Mouse (Mus musculus): ENCODE measurements around the gene Hmga1. TPM values are rescaled to one million over a fixed set of nuclear protein-coding genes. Genes with fewer than 3 reads are reported as not detected.

Hmga1 gene
- polyA plus RNA-seq, 1 experiment from 2014 or later, result 194 TPM

GRCm38 (mm10) chr17:27613016-27613415 lies 56.7 kb downstream of the Hmga1 start:
- ATAC-seq (ENCODE audit: insufficient number of reproducible peaks, low FRiP score), result no peak
- H3K27ac ChIP-seq (ENCODE audit: poor library complexity, severe bottlenecking), result no peak overlapping the region

More at GRCm38 (mm10) chr17:27613016-27613415, 56.7 kb downstream of the Hmga1 start:
- H3K4me1 ChIP-seq (replicated peaks), result peaks cover 59% of the 10 kb centered on the region
- WGBS, result 86% methylated on average over 4 of the region's 4 CpGs
- H3K4me2 ChIP-seq, result no peak overlapping the region
- no peak overlapping the region for H3K9ac ChIP-seq
- no peak overlapping the region for H3K4me3 ChIP-seq
- H3K9me3 ChIP-seq (replicated peaks), result peaks cover 5% of the 10 kb centered on the region; the same call in 1 of the 2 replicates
- peaks cover 19% of the 10 kb centered on the region for H3K36me3 ChIP-seq
- no peaks in the 10 kb centered on the region for H3K27me3 ChIP-seq (replicated peaks)

Other genes with a start within 250 kb of the Hmga1 start
- 0.08 and 0.10 TPM in 2 replicates for gene Grm4, start 35.1 kb upstream of the Hmga1 start, polyA plus RNA-seq (2016; fragmentation: Nextera tagmentation; extraction: Ambion mirVana)
- 13.2 and 14.9 TPM in 2 replicates for gene AI413582, start 9.3 kb downstream of the Hmga1 start, polyA plus RNA-seq (2016; fragmentation: Nextera tagmentation; extraction: Ambion mirVana)
- 106 and 110 TPM in 2 replicates for gene Nudt3, start 67.0 kb downstream of the Hmga1 start, polyA plus RNA-seq (2016; fragmentation: Nextera tagmentation; extraction: Ambion mirVana)
- not detected in 2 replicates for gene RPS10-NUDT3, start 78.7 kb downstream of the Hmga1 start, polyA plus RNA-seq (2016; fragmentation: Nextera tagmentation; extraction: Ambion mirVana)
- gene Rps10, start 80.2 kb downstream of the Hmga1 start, polyA plus RNA-seq (2016; fragmentation: Nextera tagmentation; extraction: Ambion mirVana), result 611 and 625 TPM in 2 replicates
- 1.4 and 1.7 TPM in 2 replicates for gene Pacsin1, start 99.0 kb downstream of the Hmga1 start, polyA plus RNA-seq (2016; fragmentation: Nextera tagmentation; extraction: Ambion mirVana)
- 0.18 TPM in 1 of 2 replicates, not detected in the other for gene Spdef, start 172.5 kb downstream of the Hmga1 start, polyA plus RNA-seq (2016; fragmentation: Nextera tagmentation; extraction: Ambion mirVana)

Measured in heart, embryonic 12.5 days (tissue).